Mouse (Mus musculus) liver, postnatal 0 days (tissue): ENCODE data around the gene Tspan33. TPM values are rescaled to one million over a fixed set of nuclear protein-coding genes. Genes with fewer than 3 reads are reported as not detected.

Experiments
- ATAC-seq: fragments of 200-750 bp; cut with Nextera tagmentation; 2 replicates; pipeline ENCODE4 v1.8.0; 2017; ENCODE audit warnings: mild to moderate bottlenecking, moderate library complexity
- DNase-seq: peaks from one replicate; pipeline ENCODE4 v3.0.0-alpha.2; 2016
- H3K27ac ChIP-seq: fragments of 300-500 bp; sonication (generic); 2 replicates; pipeline ENCODE4 v1.5.1; 2014; ENCODE audit warnings: antibody characterized with exemption, moderate library complexity, mild to moderate bottlenecking, low read depth
- H3K27me3 ChIP-seq: fragments of 300-500 bp; sonication (generic); 2 replicates; pipeline ENCODE4 v1.6.1; 2014; ENCODE audit warnings: low read length, control low read depth, mixed read lengths; ENCODE audit not compliant: insufficient read depth
- H3K36me3 ChIP-seq: fragments of 300-500 bp; sonication (generic); replicated peaks from 2 replicates; pipeline ENCODE4 v1.6.1; 2014; ENCODE audit warnings: mild to moderate bottlenecking, control low read depth, low read length, moderate library complexity, mixed read lengths; ENCODE audit not compliant: insufficient read depth
- H3K4me1 ChIP-seq: fragments of 300-500 bp; sonication (generic); 2 replicates; pipeline ENCODE4 v1.6.1; 2014; ENCODE audit warnings: antibody characterized with exemption, mild to moderate bottlenecking, control low read depth; ENCODE audit not compliant: insufficient read depth
- H3K4me2 ChIP-seq: fragments of 300-500 bp; sonication (generic); 2 replicates; pipeline ENCODE4 v1.6.1; 2014; ENCODE audit warnings: low read depth, mild to moderate bottlenecking, low read length, moderate library complexity, mixed read lengths
- H3K4me3 ChIP-seq: fragments of 300-500 bp; sonication (generic); 2 replicates; pipeline ENCODE4 v1.5.1; 2014; ENCODE audit warnings: low read depth, low read length
- H3K9ac ChIP-seq: fragments of 300-500 bp; sonication (generic); replicated peaks from 2 replicates; pipeline ENCODE4 v1.6.1; 2014; ENCODE audit warnings: mild to moderate bottlenecking, moderate library complexity
- H3K9me3 ChIP-seq: fragments of 300-500 bp; sonication (generic); 2 replicates; pipeline ENCODE4 v1.6.1; 2016; ENCODE audit warnings: mild to moderate bottlenecking, control low read depth, low read length, mixed read lengths
- CTCF ChIP-seq: sonication (generic); IDR thresholded peaks from 2 replicates; pipeline ENCODE4 v1.5.1; 2016; ENCODE audit warnings: antibody characterized with exemption, low read depth
- EP300 ChIP-seq: IDR thresholded peaks from 2 replicates; pipeline ENCODE4 v1.6.1; 2016; ENCODE audit warnings: antibody characterized with exemption, low read depth, mild to moderate bottlenecking
- WGBS: fragments of 180-500 bp; shearing (Covaris S2); extraction: QIAGEN DNeasy Blood & Tissue Kit; methylation state at CpG from one replicate; pipeline ENCODE4 v1.1.7; 2014; ENCODE audit not compliant: insufficient replicate concordance; 5-methylcytosine and 5-hydroxymethylcytosine counted together
- polyA plus RNA-seq: library from polyadenylated mRNA; unstranded; fragments of >200 nt; fragmentation: Nextera tagmentation; extraction: Ambion mirVana; gene quantifications from 2 replicates; pipeline ENCODE4 v1.2.1, GENCODE M21; 2015

Gene Tspan33
- polyA plus RNA-seq, 1 experiment from 2014 or later: 87.5 TPM

GRCm38 (mm10) chr6:29735336-29735688, 41.3 kb downstream of the Tspan33 start, which contains the start of gene Smo:
Gene Smo, plus strand, starts transcription at chr6:29735503.
- WGBS: 0% methylated on average over 14 of the region's 30 CpGs
- Histone ChIP-seq H3K27me3 (peaks cover 8% of the 10 kb centered on the region; the same call in 1 of the 2 replicates), H3K36me3 (no peaks in the 10 kb centered on the region), H3K4me2 (peak within 1 kb of the TSS; percentile 74), H3K4me3 (peak within 1 kb of the TSS; percentile 66), H3K27ac (peak within 1 kb of the TSS; percentile 71), H3K9me3 (no peaks in the 10 kb centered on the region), H3K9ac (peak within 1 kb of the TSS; percentile 84), H3K4me1 (peaks cover 18% of the 10 kb centered on the region)
- peak; percentile 76 for DNase-seq
- ATAC-seq: peak; percentile 79
- TF ChIP-seq EP300: no peak
- no peak for TF ChIP-seq CTCF

- Histone ChIP-seq H3K9ac (peak overlapping the region; percentile 84), H3K4me2 (peak overlapping the region; percentile 74), H3K36me3 (no peaks in the 10 kb centered on the region), H3K27ac (peak overlapping the region; percentile 71), H3K4me3 (peak overlapping the region; percentile 66), H3K4me1 (peaks cover 18% of the 10 kb centered on the region), H3K27me3 (peaks cover 8% of the 10 kb centered on the region; the same call in 1 of the 2 replicates), H3K9me3 (no peaks in the 10 kb centered on the region)
- TF ChIP-seq CTCF (no peak), EP300 (no peak)
- peak; percentile 74 for DNase-seq
- peak; percentile 78 for ATAC-seq
- under 1% methylated on average over 51 of the region's 75 CpGs for WGBS
Observed at GRCm38 (mm10) chr6:29735689-29736451, 41.8 kb downstream of the Tspan33 start.

- Histone ChIP-seq H3K4me1 (peaks cover 18% of the 10 kb centered on the region), H3K27ac (0 out of 2 replicates have a peak overlapping the region, but pooled peaks have one; percentile 71), H3K36me3 (no peaks in the 10 kb centered on the region), H3K9me3 (no peaks in the 10 kb centered on the region), H3K27me3 (peaks cover 8% of the 10 kb centered on the region; the same call in 1 of the 2 replicates), H3K4me2 (peak overlapping the region; percentile 74), H3K9ac (peak overlapping the region; percentile 84), H3K4me3 (peak overlapping the region; percentile 66)
- DNase-seq (no peak), ATAC-seq (no peak)
- 17% methylated on average over 13 of the region's 13 CpGs for WGBS
- no peak for TF ChIP-seq EP300
- no peak for TF ChIP-seq CTCF
Observed at GRCm38 (mm10) chr6:29736610-29737458, 42.8 kb downstream of the Tspan33 start.

- peaks cover 7% of the 10 kb centered on the region for H3K9me3 ChIP-seq
- H3K4me3 ChIP-seq: no peak overlapping the region
- 74% methylated on average over 3 of the region's 3 CpGs for WGBS
- no peaks in the 10 kb centered on the region for H3K36me3 ChIP-seq
- no peak for TF ChIP-seq EP300
- TF ChIP-seq CTCF: no peak
- no peak for ATAC-seq
- H3K9ac ChIP-seq: no peak overlapping the region
- DNase-seq: no peak
- H3K27me3 ChIP-seq: no peaks in the 10 kb centered on the region
- no peaks in the 10 kb centered on the region; the same call in 1 of the 2 replicates for H3K4me1 ChIP-seq
- no peak overlapping the region for H3K4me2 ChIP-seq
- H3K27ac ChIP-seq: no peak overlapping the region
Observed at GRCm38 (mm10) chr6:29751466-29752152, 57.6 kb downstream of the Tspan33 start.

- WGBS: 83% methylated on average over 11 of the region's 11 CpGs
- DNase-seq (no peak), ATAC-seq (no peak)
- TF ChIP-seq EP300 (no peak), CTCF (no peak)
- Histone ChIP-seq H3K27me3 (no peaks in the 10 kb centered on the region), H3K27ac (no peak overlapping the region), H3K9me3 (peaks cover 3% of the 10 kb centered on the region), H3K4me3 (no peak overlapping the region), H3K4me1 (no peaks in the 10 kb centered on the region; the same call in 1 of the 2 replicates), H3K4me2 (no peak overlapping the region), H3K36me3 (no peaks in the 10 kb centered on the region), H3K9ac (no peak overlapping the region)
Observed at GRCm38 (mm10) chr6:29753336-29753735, 59.3 kb downstream of the Tspan33 start.
